Mouse (Mus musculus): ENCODE measurements around the gene Vps25.

- TF ChIP-seq CTCF (IDR thresholded peaks at IDR 0.05 in 2 of 3, conservative IDR thresholded peaks at IDR 0.05 in 1 of 3; ENCODE audit: control insufficient read depth in 1 of 3, insufficient read depth in 1 of 3, low read depth in 2 of 3, low read length in 3 of 3, poor library complexity in 1 of 3, severe bottlenecking in 1 of 3) (no peak), ZNF384 (IDR thresholded peaks at IDR 0.05; ENCODE audit: low read depth, low read length) (no peak), MAFK (IDR thresholded peaks at IDR 0.05; ENCODE audit: borderline replicate concordance, low read depth, low read length) (no peak), EP300 (IDR thresholded peaks at IDR 0.05; ENCODE audit: low read depth in 1 of 2, low read length in 2 of 2) (no peak)
Observed at GRCm38 (mm10) chr11:101230991-101231871, 22.3 kb upstream of the Vps25 start.

Data from MEL (cell line).